Mouse (Mus musculus): ENCODE results near the gene Rhbdd3.

DNA sequence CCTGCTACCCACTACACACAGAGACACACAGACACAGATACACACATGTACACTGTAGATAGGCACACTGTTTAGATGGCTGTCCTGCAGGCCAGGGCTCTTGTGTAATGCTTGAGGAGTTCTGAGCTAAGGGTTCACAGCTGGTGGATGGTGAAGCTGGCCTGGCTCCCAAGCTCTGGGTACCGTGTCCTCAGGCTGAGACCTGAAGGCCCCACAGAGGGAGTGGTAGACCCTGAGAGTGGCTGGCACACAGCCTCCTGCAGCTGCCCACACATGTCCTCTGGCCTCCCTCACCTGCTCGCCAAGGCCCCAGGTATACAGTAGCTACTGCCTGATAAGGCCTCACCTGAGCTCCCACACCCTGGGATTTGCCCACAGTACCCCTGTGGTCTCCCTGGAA lies 43.2 kb downstream of the Rhbdd3 start:
- TF ChIP-seq CTCF (IDR thresholded peaks at IDR 0.05; ENCODE audit: low read depth) (no peak), EP300 (IDR thresholded peaks at IDR 0.05; ENCODE audit: low read depth) (no peak)
